ENCODE assay signal across 8 mouse cellular contexts in genomic region chr6:100380536-100380935, GRCm38 (mm10).
DNase-seq lines count a peak whose midpoint lies in the region; ATAC-seq and TF ChIP-seq lines count a peak whose summit lies in the region.
"Had no signal": no experiment of that assay in that cellular context is flagged by ENCODE, and none has a peak within 500 bp of the region (broad histone marks: within the 10 kb centered on the region; RNA-seq: fewer than 3 reads in every experiment).

No protein-coding gene starts in this region.

- no peaks in the 10 kb centered on the region for H3K9me3 ChIP-seq in ES-Bruce4 (replicated peaks; ENCODE audit: control insufficient read depth, insufficient read depth, low read length, poor library complexity, severe bottlenecking)
- no peaks in the 10 kb centered on the region for H3K9me3 ChIP-seq in forebrain, embryonic 13.5 days (replicated peaks)
- H3K9me3 ChIP-seq: liver, embryonic 13.5 days had no signal

- WGBS in forebrain, embryonic 13.5 days: 10% methylated on average over 6 of the region's 6 CpGs
- WGBS in macrophage (ENCODE audit: missing documents): 78% methylated on average over 6 of the region's 6 CpGs

- H3K36me3 ChIP-seq in C2C12 (ENCODE audit: control insufficient read depth, insufficient read depth) (no peaks in the 10 kb centered on the region), ES-Bruce4 (ENCODE audit: control insufficient read depth, insufficient read depth, low read length, poor library complexity, severe bottlenecking) (no peaks in the 10 kb centered on the region), macrophage (ENCODE audit: inconsistent target) (no peaks in the 10 kb centered on the region)
- H3K36me3 ChIP-seq in forebrain, embryonic 13.5 days (ENCODE audit: poor library complexity, severe bottlenecking): no peaks in the 10 kb centered on the region
- H3K36me3 ChIP-seq: liver, embryonic 13.5 days had no signal

- H3K79me3 ChIP-seq in C2C12 (ENCODE audit: low read depth): no peaks in the 10 kb centered on the region

- H3ac ChIP-seq in C2C12 (ENCODE audit: control insufficient read depth, insufficient read length, low read depth): no peak overlapping the region

- peak; percentile 80; the same call in 1 of the 2 replicates for ATAC-seq in forebrain, embryonic 13.5 days

- TF ChIP-seq EP300 in ES-Bruce4 (IDR thresholded peaks at IDR 0.05; ENCODE audit: insufficient read depth, low read depth, low read length): no peak

- TF ChIP-seq POLR2A in ES-Bruce4 (IDR thresholded peaks at IDR 0.05; ENCODE audit: insufficient read depth, low read length): no peak

- no peak overlapping the region for H3K9ac ChIP-seq in ES-Bruce4 (ENCODE audit: low read depth, poor library complexity, severe bottlenecking)
- no peak overlapping the region for H3K9ac ChIP-seq in forebrain, embryonic 13.5 days
- H3K9ac ChIP-seq: liver, embryonic 13.5 days had no signal

- H3K4me1 ChIP-seq in ES-Bruce4 (ENCODE audit: control insufficient read depth, insufficient read depth, low read length): peaks cover 19% of the 10 kb centered on the region
- peaks cover 43% of the 10 kb centered on the region for H3K4me1 ChIP-seq in forebrain, embryonic 13.5 days

- no peaks in the 10 kb centered on the region for H3K79me2 ChIP-seq in C2C12 (ENCODE audit: control insufficient read depth, insufficient read depth)
- no peaks in the 10 kb centered on the region for H3K79me2 ChIP-seq in macrophage (ENCODE audit: inconsistent target)

- DNase-seq in kidney, adult 9 months: no peak
- no peak for DNase-seq in adrenal gland, postnatal 4 days (ENCODE audit: low spot score in 2 of 2)
- DNase-seq in spleen, postnatal 10 days (ENCODE audit: low spot score in 2 of 2): no peak
- DNase-seq: liver, embryonic 13.5 days had no signal

- TF ChIP-seq CTCF in C2C12 (IDR thresholded peaks at IDR 0.05; ENCODE audit: control insufficient read depth, insufficient read depth, insufficient read length) (no peak), ES-Bruce4 (IDR thresholded peaks at IDR 0.05; ENCODE audit: low read depth, low read length) (no peak)

- no peak overlapping the region for H3K4me2 ChIP-seq in forebrain, embryonic 13.5 days
- H3K4me2 ChIP-seq: liver, embryonic 13.5 days had no signal

- no peak overlapping the region for H3K4me3 ChIP-seq in C2C12 (ENCODE audit: insufficient read depth, poor library complexity, severe bottlenecking)
- H3K4me3 ChIP-seq in ES-Bruce4 (ENCODE audit: low read depth, low read length): no peak overlapping the region
- no peak overlapping the region for H3K4me3 ChIP-seq in forebrain, embryonic 13.5 days
- H3K4me3 ChIP-seq in macrophage (ENCODE audit: inconsistent target): no peak overlapping the region
- H3K4me3 ChIP-seq: liver, embryonic 13.5 days had no signal

- no peaks in the 10 kb centered on the region for H3K27me3 ChIP-seq in C2C12 (ENCODE audit: control insufficient read depth, insufficient read depth, insufficient read length)
- no peaks in the 10 kb centered on the region for H3K27me3 ChIP-seq in ES-Bruce4 (ENCODE audit: control insufficient read depth, insufficient read depth, low read length, poor library complexity, severe bottlenecking)
- H3K27me3 ChIP-seq in forebrain, embryonic 13.5 days: no peaks in the 10 kb centered on the region
- H3K27me3 ChIP-seq: liver, embryonic 13.5 days had no signal

- H3K27ac ChIP-seq in ES-Bruce4 (ENCODE audit: insufficient read depth, low read length) (peak overlapping the region; percentile 100; the same call in 1 of the 2 replicates), macrophage (peak overlapping the region; percentile 83)
- H3K27ac ChIP-seq in forebrain, embryonic 13.5 days: no peak overlapping the region; the same call in 1 of the 2 replicates
- H3K27ac ChIP-seq: liver, embryonic 13.5 days had no signal

TF ChIP-seq in C2C12, 6 proteins besides CTCF, POLR2A, EP300 and RAD21:
- TF ChIP-seq MYOD1 (IDR thresholded peaks at IDR 0.05; ENCODE audit: control insufficient read depth, insufficient read length, low read depth) (peak; percentile 21), USF1 (IDR thresholded peaks at IDR 0.05; ENCODE audit: low read depth) (no peak), MAX (IDR thresholded peaks at IDR 0.05) (no peak), FOSL1 (IDR thresholded peaks at IDR 0.05; ENCODE audit: insufficient read depth, low read length, poor library complexity, severe bottlenecking) (no peak), CEBPB (IDR thresholded peaks at IDR 0.05; ENCODE audit: low read depth) (no peak)
